ENCODE assay signal across 8 mouse cellular contexts in genomic region chr7:71383341-71384130, GRCm38 (mm10). TPM values are rescaled to one million over a fixed set of nuclear protein-coding genes. Genes with fewer than 3 reads are reported as not detected.
A peak's percentile ranks its signal among the peaks of the same experiment; 100 is the strongest.
DNase-seq lines count a peak whose midpoint lies in the region; ATAC-seq and TF ChIP-seq lines count a peak whose summit lies in the region.

No protein-coding gene starts in this region.

- peak; percentile 82 for ATAC-seq in neural tube, embryonic 13.5 days (ENCODE audit: low read depth)
- ATAC-seq in activated CD4-positive, CD25-positive, alpha-beta regulatory T cell, adult 4 months = no peak

- no peaks in the 10 kb centered on the region for H3K9me3 ChIP-seq in heart, embryonic 10.5 days
- H3K9me3 ChIP-seq in neural tube, embryonic 13.5 days = no peaks in the 10 kb centered on the region

- TF ChIP-seq POLR2A in liver, adult 2 months (IDR thresholded peaks at IDR 0.05; ENCODE audit: extremely low read depth, insufficient read depth, low read length) = no peak

- TF ChIP-seq CTCF in liver, adult 2 months (IDR thresholded peaks at IDR 0.05; ENCODE audit: low read depth, low read length) = no peak

- peak overlapping the region; percentile 45 for H3K4me2 ChIP-seq in neural tube, embryonic 13.5 days

- 0 out of 2 replicates have a peak overlapping the region, but pooled peaks have one; percentile 13 for H3K4me3 ChIP-seq in heart, embryonic 10.5 days
- H3K4me3 ChIP-seq in liver, adult 2 months (ENCODE audit: insufficient read depth, low read depth, low read length) = no peak overlapping the region
- H3K4me3 ChIP-seq in neural tube, embryonic 13.5 days = no peak overlapping the region

- no peaks in the 10 kb centered on the region for H3K36me3 ChIP-seq in heart, embryonic 10.5 days
- H3K36me3 ChIP-seq in liver, adult 2 months (ENCODE audit: control insufficient read depth, insufficient read depth, low read length) = no peaks in the 10 kb centered on the region
- H3K36me3 ChIP-seq in neural tube, embryonic 13.5 days = no peaks in the 10 kb centered on the region

- H3K9ac ChIP-seq in liver, adult 2 months (ENCODE audit: low read depth, low read length) = no peak overlapping the region
- peak overlapping the region; percentile 43 for H3K9ac ChIP-seq in neural tube, embryonic 13.5 days

- H3K4me1 ChIP-seq in heart, embryonic 10.5 days = peaks cover 41% of the 10 kb centered on the region
- no peaks in the 10 kb centered on the region for H3K4me1 ChIP-seq in liver, adult 2 months (ENCODE audit: control insufficient read depth, insufficient read depth, low read length)
- peaks cover 69% of the 10 kb centered on the region for H3K4me1 ChIP-seq in neural tube, embryonic 13.5 days (replicated peaks)

- H3K79me2 ChIP-seq in liver, adult 2 months (ENCODE audit: control insufficient read depth, insufficient read depth, low read length) = no peaks in the 10 kb centered on the region

- peak overlapping the region; percentile 81 for H3K27ac ChIP-seq in heart, embryonic 10.5 days
- peak overlapping the region; percentile 57 for H3K27ac ChIP-seq in liver, adult 2 months (replicated peaks; ENCODE audit: insufficient read depth, low read depth, low read length)
- H3K27ac ChIP-seq in neural tube, embryonic 13.5 days (replicated peaks) = peak overlapping the region; percentile 85

- no peaks in the 10 kb centered on the region for H3K27me3 ChIP-seq in heart, embryonic 10.5 days (ENCODE audit: insufficient read depth, poor library complexity, severe bottlenecking)
- H3K27me3 ChIP-seq in liver, adult 2 months (ENCODE audit: control insufficient read depth, insufficient read depth, low read length) = no peaks in the 10 kb centered on the region
- no peaks in the 10 kb centered on the region for H3K27me3 ChIP-seq in neural tube, embryonic 13.5 days

- 27% methylated on average over 20 of the region's 20 CpGs for WGBS in heart, embryonic 10.5 days
- 75% methylated on average over 20 of the region's 20 CpGs for WGBS in liver, adult 2 months
- WGBS in neural tube, embryonic 13.5 days = 8% methylated on average over 20 of the region's 20 CpGs

- peak; percentile 10 for DNase-seq in R1 (ENCODE audit: low read depth, low spot score)
- DNase-seq in brain, embryonic 18.5 days (ENCODE audit: low read depth, low spot score) = peak; percentile 51
- peak; percentile 76 for DNase-seq in heart, embryonic 10.5 days (ENCODE audit: low spot score)
- peak; percentile 71 for DNase-seq in kidney, postnatal 14 days
- DNase-seq in liver, adult 2 months (ENCODE audit: extremely low read depth, low read depth, low spot score) = peak; percentile 31
- DNase-seq in thymus, postnatal 0 days (ENCODE audit: low spot score) = no peak

RNA-seq across cellular contexts. Expression of gene Gm10295, which starts 32.3 kb away (rescaled TPM):
- not detected in 2 replicates for polyA plus RNA-seq in heart, embryonic 10.5 days (2016; fragmentation: Nextera tagmentation; extraction: Ambion mirVana)
- not detected in 2 replicates for total RNA-seq in liver, adult 2 months (2014; rRNA removed)
- not detected in 2 replicates for polyA plus RNA-seq in liver, adult 2 months (2012; rRNA removed)
- polyA plus RNA-seq in neural tube, embryonic 13.5 days (2015; fragmentation: Nextera tagmentation; extraction: Ambion mirVana) = not detected in 2 replicates
- not detected for polyA plus RNA-seq in activated CD4-positive, CD25-positive, alpha-beta regulatory T cell, adult 4 months (2017; shearing (Covaris generic))
- not detected in 2 replicates for polyA plus RNA-seq in thymus, postnatal 0 days (2015; fragmentation: Nextera tagmentation; extraction: Ambion mirVana)
